In genomic region chr19:58395785-58396603, GRCm38 (mm10) we compare ENCODE assay signal across 9 mouse cellular contexts. TPM values are rescaled to one million over a fixed set of nuclear protein-coding genes. Genes with fewer than 3 reads are reported as not detected.
DNase-seq lines count a peak whose midpoint lies in the region; ATAC-seq lines count a peak whose summit lies in the region.
"Had no signal": no experiment of that assay in that cellular context is flagged by ENCODE, and none has a peak within 500 bp of the region (broad histone marks: within the 10 kb centered on the region; RNA-seq: fewer than 3 reads in every experiment).

No protein-coding gene starts in this region.

- H3K4me1 ChIP-seq in forebrain, embryonic 12.5 days: peaks cover 14% of the 10 kb centered on the region
- no peaks in the 10 kb centered on the region for H3K4me1 ChIP-seq in forebrain, embryonic 16.5 days (replicated peaks; ENCODE audit: control insufficient read depth, insufficient read depth, low read length)
- H3K4me1 ChIP-seq in hindbrain, embryonic 15.5 days (replicated peaks): peaks cover 5% of the 10 kb centered on the region
- H3K4me1 ChIP-seq in midbrain, embryonic 13.5 days (replicated peaks): peaks cover 17% of the 10 kb centered on the region

- H3K36me3 ChIP-seq in forebrain, embryonic 12.5 days (replicated peaks): no peaks in the 10 kb centered on the region
- H3K36me3 ChIP-seq in forebrain, embryonic 16.5 days (ENCODE audit: control insufficient read depth, insufficient read depth): no peaks in the 10 kb centered on the region
- no peaks in the 10 kb centered on the region for H3K36me3 ChIP-seq in hindbrain, embryonic 15.5 days
- H3K36me3 ChIP-seq in midbrain, embryonic 13.5 days: no peaks in the 10 kb centered on the region

- 58% methylated on average over 16 of the region's 16 CpGs for WGBS in forebrain, embryonic 12.5 days
- 59% methylated on average over 16 of the region's 16 CpGs for WGBS in forebrain, embryonic 16.5 days
- 44% methylated on average over 16 of the region's 16 CpGs for WGBS in hindbrain, embryonic 15.5 days
- WGBS in midbrain, embryonic 13.5 days: 52% methylated on average over 16 of the region's 16 CpGs

- peak; percentile 29 for DNase-seq in R1 (ENCODE audit: low read depth, low spot score)
- DNase-seq in thymus, postnatal 14 days: no peak
- DNase-seq in heart, postnatal 10 days: no peak
- DNase-seq in thymus, postnatal 0 days (ENCODE audit: low spot score): no peak
- DNase-seq: adrenal gland, adult 8-10 months had no signal

- no peak overlapping the region for H3K9ac ChIP-seq in forebrain, embryonic 12.5 days
- no peak overlapping the region for H3K9ac ChIP-seq in forebrain, embryonic 16.5 days (replicated peaks; ENCODE audit: low read depth, low read length)
- H3K9ac ChIP-seq in hindbrain, embryonic 15.5 days: no peak overlapping the region
- H3K9ac ChIP-seq in midbrain, embryonic 13.5 days (replicated peaks): no peak overlapping the region

- no peak overlapping the region for H3K4me3 ChIP-seq in forebrain, embryonic 12.5 days (replicated peaks)
- no peak overlapping the region for H3K4me3 ChIP-seq in forebrain, embryonic 16.5 days (replicated peaks; ENCODE audit: low read length)
- no peak overlapping the region for H3K4me3 ChIP-seq in hindbrain, embryonic 15.5 days
- H3K4me3 ChIP-seq in midbrain, embryonic 13.5 days (replicated peaks): no peak overlapping the region

- H3K9me3 ChIP-seq in forebrain, embryonic 12.5 days: no peaks in the 10 kb centered on the region
- H3K9me3 ChIP-seq in forebrain, embryonic 16.5 days (ENCODE audit: control insufficient read depth, low read length): no peaks in the 10 kb centered on the region
- H3K9me3 ChIP-seq in hindbrain, embryonic 15.5 days: no peaks in the 10 kb centered on the region
- no peaks in the 10 kb centered on the region for H3K9me3 ChIP-seq in midbrain, embryonic 13.5 days

- intact Hi-C loops in heart, postnatal 10 days (cut with DNase I): no loop called here

- no peak overlapping the region; the same call in 1 of the 2 replicates for H3K4me2 ChIP-seq in forebrain, embryonic 12.5 days
- H3K4me2 ChIP-seq in forebrain, embryonic 16.5 days (ENCODE audit: low read length): no peak overlapping the region
- H3K4me2 ChIP-seq in hindbrain, embryonic 15.5 days: peak overlapping the region; percentile 22; the same call in 1 of the 2 replicates
- peak overlapping the region; percentile 27 for H3K4me2 ChIP-seq in midbrain, embryonic 13.5 days (replicated peaks)

- 0 out of 2 replicates have a peak overlapping the region, but pooled peaks have one; percentile 13 for H3K27ac ChIP-seq in forebrain, embryonic 12.5 days
- H3K27ac ChIP-seq in forebrain, embryonic 16.5 days (ENCODE audit: low read length): no peak overlapping the region
- H3K27ac ChIP-seq in hindbrain, embryonic 15.5 days (replicated peaks): no peak overlapping the region
- H3K27ac ChIP-seq in midbrain, embryonic 13.5 days: peak overlapping the region; percentile 58

- 0 out of 2 replicates have a peak, but pooled peaks have one; percentile 20 for ATAC-seq in forebrain, embryonic 12.5 days (ENCODE audit: low FRiP score)
- no peak for ATAC-seq in forebrain, embryonic 16.5 days
- ATAC-seq in hindbrain, embryonic 15.5 days (ENCODE audit: low FRiP score, low read depth): no peak
- peak; percentile 43; the same call in 1 of the 2 replicates for ATAC-seq in midbrain, embryonic 13.5 days

- H3K27me3 ChIP-seq in forebrain, embryonic 12.5 days: no peaks in the 10 kb centered on the region
- no peaks in the 10 kb centered on the region for H3K27me3 ChIP-seq in forebrain, embryonic 16.5 days (replicated peaks; ENCODE audit: control insufficient read depth, insufficient read depth, low read length)
- H3K27me3 ChIP-seq in hindbrain, embryonic 15.5 days: no peaks in the 10 kb centered on the region
- H3K27me3 ChIP-seq in midbrain, embryonic 13.5 days: no peaks in the 10 kb centered on the region

RNA-seq across cellular contexts. Expression of gene Gfra1, which starts 59.7 kb away (rescaled TPM):
- polyA plus RNA-seq in forebrain, embryonic 12.5 days (2016; fragmentation: Nextera tagmentation; extraction: Ambion mirVana): 16.7 and 23.9 TPM in 2 replicates
- polyA plus RNA-seq in forebrain, embryonic 16.5 days (2015; fragmentation: Nextera tagmentation; extraction: Ambion mirVana): 12.5 and 17.3 TPM in 2 replicates
- 39.8 and 39.9 TPM in 2 replicates for polyA plus RNA-seq in hindbrain, embryonic 15.5 days (2015; fragmentation: Nextera tagmentation; extraction: Ambion mirVana)
- 42.5 and 47.9 TPM in 2 replicates for polyA plus RNA-seq in midbrain, embryonic 13.5 days (2015; fragmentation: Nextera tagmentation; extraction: Ambion mirVana)
- total RNA-seq in heart, postnatal 10 days (2021): 1 to 10 TPM; 3.3 to 3.5 TPM
- polyA plus RNA-seq in thymus, postnatal 0 days (2015; fragmentation: Nextera tagmentation; extraction: Ambion mirVana): 32.6 and 36.2 TPM in 2 replicates

Comparison
In these comparisons a context has a peak if more than half of its experiments do, and no peak if none do; other contexts are left out.
1. ATAC-seq: peak in forebrain, embryonic 12.5 days (single experiment) and midbrain, embryonic 13.5 days (single experiment); none in forebrain, embryonic 16.5 days (single experiment) and hindbrain, embryonic 15.5 days (single experiment).
2. H3K27ac ChIP-seq: peak in forebrain, embryonic 12.5 days (single experiment) and midbrain, embryonic 13.5 days (single experiment); none in forebrain, embryonic 16.5 days (single experiment) and hindbrain, embryonic 15.5 days (single experiment).
3. H3K4me2 ChIP-seq: peak in hindbrain, embryonic 15.5 days (single experiment) and midbrain, embryonic 13.5 days (single experiment); none in forebrain, embryonic 12.5 days (single experiment) and forebrain, embryonic 16.5 days (single experiment).